Mouse (Mus musculus) embryonic fibroblast, embryonic 13.5 days (primary cell): ENCODE measurements around the gene Celf1.

Experiments
- CTCF ChIP-seq: IDR thresholded peaks from 2 replicates; pipeline ENCODE4 v1.5.1; 2011; ENCODE audit warnings: mild to moderate bottlenecking, control low read depth, low read length, moderate library complexity, borderline replicate concordance; ENCODE audit not compliant: insufficient read depth
- POLR2A ChIP-seq: IDR thresholded peaks from 2 replicates; pipeline ENCODE4 v1.6.1; 2011; ENCODE audit warnings: low read depth, mild to moderate bottlenecking, control low read depth, low read length, moderate library complexity

- TF ChIP-seq CTCF (no peak), POLR2A (no peak)
These were observed 45.9 kb downstream of the Celf1 start for GRCm38 (mm10) chr2:90986055-90986454.
